Mouse (Mus musculus): ENCODE results near the gene Aldh3b2.

GRCm38 (mm10) chr19:3955804-3956203 lies 16.3 kb upstream of the Aldh3b2 start:
- TF ChIP-seq FLI1 (IDR thresholded peaks at IDR 0.05; ENCODE audit: low read length) (no peak), GATA1 (IDR thresholded peaks at IDR 0.05; ENCODE audit: borderline replicate concordance, low read length) (no peak)
